Mouse (Mus musculus) cerebellum, adult 2 months (tissue): ENCODE data around the gene Rgl1.

Source experiments
- CTCF ChIP-seq: fragments of 200-500 bp; IDR thresholded peaks from 2 replicates; pipeline ENCODE4 v1.5.1; 2011; ENCODE audit warnings: low read depth, mild to moderate bottlenecking, control low read depth, low read length, moderate library complexity, borderline replicate concordance; ENCODE audit not compliant: insufficient read depth
- POLR2A ChIP-seq: fragments of 200-500 bp; IDR thresholded peaks from 2 replicates; pipeline ENCODE4 v1.6.1; 2011; ENCODE audit warnings: low read length, control low read depth, borderline replicate concordance; ENCODE audit not compliant: insufficient read depth

- TF ChIP-seq CTCF: no peak
- no peak for TF ChIP-seq POLR2A
Observed at GRCm38 (mm10) chr1:152793495-152794130, 27.5 kb upstream of the Rgl1 start.
